Mouse (Mus musculus): ENCODE measurements around the gene Gps2. TPM values are rescaled to one million over a fixed set of nuclear protein-coding genes. Genes with fewer than 3 reads are reported as not detected.

Gene Gps2
- polyA plus RNA-seq, 1 experiment from 2014 or later = 89.0 TPM

DNA sequence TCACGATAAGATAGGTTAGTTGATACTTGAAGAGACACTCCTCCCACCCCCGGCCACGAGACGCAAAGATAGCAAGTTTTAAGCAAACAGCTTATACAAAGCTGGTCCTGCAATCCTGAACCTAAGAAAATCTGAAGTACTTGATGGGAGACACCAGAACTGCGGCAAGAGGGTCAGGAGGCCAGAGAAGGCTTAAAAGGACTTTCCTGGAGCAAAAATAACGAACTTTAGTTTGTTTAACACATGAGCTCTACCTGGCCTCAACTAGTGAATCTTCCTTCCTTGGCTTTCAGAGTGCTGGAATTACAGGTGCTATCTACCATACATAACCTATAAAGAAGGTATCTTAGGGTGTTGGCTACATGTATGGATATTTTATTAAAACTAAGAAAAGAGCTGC lies 21.0 kb downstream of the Gps2 start:
- Histone ChIP-seq H3K27me3 (ENCODE audit: control insufficient read depth, insufficient read depth, low read length) (peaks cover 35% of the 10 kb centered on the region), H3K27ac (ENCODE audit: low read depth, low read length) (no peak overlapping the region), H3K36me3 (ENCODE audit: control insufficient read depth, insufficient read depth, low read length) (no peaks in the 10 kb centered on the region), H3K4me1 (replicated peaks; ENCODE audit: control insufficient read depth, insufficient read depth, low read length) (peaks cover 5% of the 10 kb centered on the region), H3K4me3 (ENCODE audit: low read depth, low read length) (no peak overlapping the region), H3K4me2 (replicated peaks; ENCODE audit: low read depth, low read length) (no peak overlapping the region), H3K9ac (ENCODE audit: low read depth, low read length) (no peak overlapping the region), H3K9me3 (ENCODE audit: control insufficient read depth, low read length) (no peaks in the 10 kb centered on the region)
- ATAC-seq (ENCODE audit: low FRiP score) (no peak), DNase-seq (ENCODE audit: low spot score) (no peak)
- 17% methylated on average over 6 of the region's 6 CpGs for WGBS

GRCm38 (mm10) chr11:69935137-69935879 lies 21.6 kb downstream of the Gps2 start, which contains the start of gene Ybx2:
Gene Ybx2 (plus strand): TSS chr11:69935796.
- peak; percentile 94 for ATAC-seq (ENCODE audit: low FRiP score)
- Histone ChIP-seq H3K4me1 (replicated peaks; ENCODE audit: control insufficient read depth, insufficient read depth, low read length) (peaks cover 5% of the 10 kb centered on the region), H3K4me2 (replicated peaks; ENCODE audit: low read depth, low read length) (peak within 1 kb of the TSS; percentile 99), H3K27me3 (ENCODE audit: control insufficient read depth, insufficient read depth, low read length) (peaks cover 35% of the 10 kb centered on the region), H3K9me3 (ENCODE audit: control insufficient read depth, low read length) (no peaks in the 10 kb centered on the region), H3K36me3 (ENCODE audit: control insufficient read depth, insufficient read depth, low read length) (no peaks in the 10 kb centered on the region), H3K27ac (ENCODE audit: low read depth, low read length) (no peak within 1 kb of the TSS), H3K9ac (ENCODE audit: low read depth, low read length) (peak within 1 kb of the TSS; percentile 47), H3K4me3 (ENCODE audit: low read depth, low read length) (peak within 1 kb of the TSS; percentile 56)
- DNase-seq (ENCODE audit: low spot score) = peak; percentile 90
- 2% methylated on average over 49 of the region's 62 CpGs for WGBS

DNA sequence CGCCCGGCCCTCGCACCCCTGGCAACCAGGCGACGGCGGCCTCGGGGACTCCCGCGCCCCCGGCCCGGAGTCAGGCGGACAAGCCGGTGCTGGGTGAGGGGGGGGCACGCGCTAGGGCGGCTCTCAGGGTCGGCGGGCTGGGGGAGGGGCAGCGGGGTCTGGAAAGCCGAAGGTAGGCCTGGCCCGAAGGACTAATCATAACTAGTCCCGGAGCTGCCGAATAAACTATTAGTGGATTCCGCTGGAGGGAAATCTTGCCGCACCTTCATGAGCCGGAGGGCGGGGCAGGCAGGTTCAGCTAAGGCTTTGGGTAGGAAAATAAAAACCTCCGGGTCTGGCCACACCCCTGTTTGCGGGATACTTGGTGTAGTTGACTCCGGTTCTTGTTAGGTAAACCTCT lies 22.5 kb downstream of the Gps2 start:
- H3K4me1 ChIP-seq (replicated peaks; ENCODE audit: control insufficient read depth, insufficient read depth, low read length) = peaks cover 5% of the 10 kb centered on the region
- 0 out of 2 replicates have a peak, but pooled peaks have one; percentile 28 for ATAC-seq (ENCODE audit: low FRiP score)
- H3K27ac ChIP-seq (ENCODE audit: low read depth, low read length) = no peak overlapping the region
- peak overlapping the region; percentile 47 for H3K9ac ChIP-seq (ENCODE audit: low read depth, low read length)
- no peaks in the 10 kb centered on the region for H3K9me3 ChIP-seq (ENCODE audit: control insufficient read depth, low read length)
- 2% methylated on average over 24 of the region's 30 CpGs for WGBS
- peak overlapping the region; percentile 99 for H3K4me2 ChIP-seq (replicated peaks; ENCODE audit: low read depth, low read length)
- H3K27me3 ChIP-seq (ENCODE audit: control insufficient read depth, insufficient read depth, low read length) = peaks cover 35% of the 10 kb centered on the region
- no peak for DNase-seq (ENCODE audit: low spot score)
- H3K36me3 ChIP-seq (ENCODE audit: control insufficient read depth, insufficient read depth, low read length) = no peaks in the 10 kb centered on the region
- peak overlapping the region; percentile 56 for H3K4me3 ChIP-seq (ENCODE audit: low read depth, low read length)

- Histone ChIP-seq H3K4me1 (replicated peaks; ENCODE audit: control insufficient read depth, insufficient read depth, low read length) (peaks cover 5% of the 10 kb centered on the region), H3K27me3 (ENCODE audit: control insufficient read depth, insufficient read depth, low read length) (peaks cover 35% of the 10 kb centered on the region), H3K9ac (ENCODE audit: low read depth, low read length) (peak overlapping the region; percentile 47), H3K36me3 (ENCODE audit: control insufficient read depth, insufficient read depth, low read length) (no peaks in the 10 kb centered on the region), H3K27ac (ENCODE audit: low read depth, low read length) (no peak overlapping the region), H3K9me3 (ENCODE audit: control insufficient read depth, low read length) (no peaks in the 10 kb centered on the region), H3K4me2 (replicated peaks; ENCODE audit: low read depth, low read length) (peak overlapping the region; percentile 99; the same call in 1 of the 2 replicates), H3K4me3 (ENCODE audit: low read depth, low read length) (peak overlapping the region; percentile 56; the same call in 1 of the 2 replicates)
- ATAC-seq (ENCODE audit: low FRiP score) = no peak
- no peak for DNase-seq (ENCODE audit: low spot score)
- 44% methylated on average over 9 of the region's 9 CpGs for WGBS
Measured at GRCm38 (mm10) chr11:69936714-69937347, 23.1 kb downstream of the Gps2 start.

DNA sequence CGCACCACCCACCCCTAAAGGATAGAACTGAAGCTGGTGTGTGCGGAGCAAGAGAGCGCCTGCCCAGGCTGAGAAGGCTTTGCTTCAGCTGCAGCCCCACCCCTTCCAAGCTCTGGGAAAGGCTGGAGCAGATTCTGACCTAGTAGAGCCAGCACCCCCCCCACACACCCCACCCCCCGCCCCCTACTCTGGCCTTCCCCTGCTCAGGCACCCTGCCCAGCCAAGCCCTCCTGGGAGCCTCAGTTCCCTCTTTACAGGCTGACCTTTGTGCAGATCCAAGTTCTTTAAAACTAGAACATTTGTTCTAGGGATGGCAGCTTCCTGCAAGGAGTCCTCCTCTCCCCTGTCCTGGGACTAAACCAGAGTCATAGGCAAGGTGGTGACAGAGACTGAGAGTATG lies 23.7 kb downstream of the Gps2 start:
- H3K27me3 ChIP-seq (ENCODE audit: control insufficient read depth, insufficient read depth, low read length) = peaks cover 35% of the 10 kb centered on the region
- ATAC-seq (ENCODE audit: low FRiP score) (no peak), DNase-seq (ENCODE audit: low spot score) (no peak)
- H3K4me3 ChIP-seq (ENCODE audit: low read depth, low read length) = 0 out of 2 replicates have a peak overlapping the region, but pooled peaks have one; percentile 6
- WGBS = 55% methylated on average over 3 of the region's 4 CpGs
- no peaks in the 10 kb centered on the region for H3K9me3 ChIP-seq (ENCODE audit: control insufficient read depth, low read length)
- no peaks in the 10 kb centered on the region for H3K36me3 ChIP-seq (ENCODE audit: control insufficient read depth, insufficient read depth, low read length)
- no peak overlapping the region for H3K9ac ChIP-seq (ENCODE audit: low read depth, low read length)
- no peak overlapping the region for H3K27ac ChIP-seq (ENCODE audit: low read depth, low read length)
- H3K4me1 ChIP-seq (replicated peaks; ENCODE audit: control insufficient read depth, insufficient read depth, low read length) = peaks cover 5% of the 10 kb centered on the region
- no peak overlapping the region for H3K4me2 ChIP-seq (replicated peaks; ENCODE audit: low read depth, low read length)

DNA sequence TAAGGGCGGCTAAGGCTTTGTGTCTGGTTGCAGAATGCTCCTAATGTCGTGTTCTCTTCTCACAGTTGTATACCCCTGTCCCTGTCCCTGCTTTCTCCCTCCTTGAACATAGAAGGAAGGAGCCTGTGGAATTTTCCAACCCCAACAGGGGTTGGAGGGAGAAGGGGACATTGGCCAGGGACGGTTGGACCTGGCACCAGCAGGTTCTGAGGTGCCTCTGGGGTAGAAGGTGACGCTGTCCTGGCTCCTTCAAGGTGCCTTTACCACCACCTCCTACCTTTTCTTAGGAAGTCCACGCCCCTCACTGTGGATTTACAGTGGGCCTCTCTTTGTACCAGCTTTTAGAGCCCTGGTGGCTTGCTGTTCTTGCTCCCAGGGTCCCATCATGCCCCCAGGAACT lies 24.1 kb downstream of the Gps2 start:
- no peak overlapping the region for H3K9ac ChIP-seq (ENCODE audit: low read depth, low read length)
- no peaks in the 10 kb centered on the region for H3K9me3 ChIP-seq (ENCODE audit: control insufficient read depth, low read length)
- no peak for ATAC-seq (ENCODE audit: low FRiP score)
- H3K27me3 ChIP-seq (ENCODE audit: control insufficient read depth, insufficient read depth, low read length) = peaks cover 35% of the 10 kb centered on the region
- no peaks in the 10 kb centered on the region for H3K36me3 ChIP-seq (ENCODE audit: control insufficient read depth, insufficient read depth, low read length)
- H3K4me3 ChIP-seq (ENCODE audit: low read depth, low read length) = no peak overlapping the region
- no peak for DNase-seq (ENCODE audit: low spot score)
- H3K4me1 ChIP-seq (replicated peaks; ENCODE audit: control insufficient read depth, insufficient read depth, low read length) = peaks cover 5% of the 10 kb centered on the region
- 71% methylated on average over 5 of the region's 5 CpGs for WGBS
- H3K4me2 ChIP-seq (replicated peaks; ENCODE audit: low read depth, low read length) = no peak overlapping the region
- H3K27ac ChIP-seq (ENCODE audit: low read depth, low read length) = no peak overlapping the region

DNA sequence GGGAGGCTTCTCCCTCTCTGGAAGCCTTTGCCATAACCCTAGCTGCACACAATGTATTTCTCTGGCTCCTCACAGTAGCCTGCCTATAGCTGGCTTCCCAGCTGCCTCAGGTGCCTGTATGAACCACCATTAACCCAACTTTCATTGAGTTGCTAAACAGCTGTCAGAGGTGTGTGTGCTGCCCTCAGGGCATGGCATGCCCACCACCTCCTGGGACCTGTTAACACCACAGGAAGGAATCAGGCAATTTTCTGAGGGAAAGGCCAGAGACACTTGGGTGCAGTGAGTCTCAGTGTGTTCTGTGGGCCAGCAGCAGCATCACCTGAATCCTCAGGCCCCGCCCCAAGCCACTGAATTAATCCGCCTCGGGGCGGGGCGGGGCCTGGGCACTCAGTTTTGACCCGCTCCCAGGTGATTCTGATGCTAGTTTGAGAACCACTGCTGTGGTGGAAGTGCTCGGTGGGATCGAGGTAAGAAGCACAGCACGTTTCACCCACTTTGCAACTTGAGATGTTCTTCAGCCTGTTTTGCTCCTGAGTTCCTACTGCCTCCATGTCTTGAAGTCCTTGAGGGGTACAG lies 24.8 kb downstream of the Gps2 start:
- no peak overlapping the region for H3K27ac ChIP-seq (ENCODE audit: low read depth, low read length)
- no peak overlapping the region for H3K4me2 ChIP-seq (replicated peaks; ENCODE audit: low read depth, low read length)
- ATAC-seq (ENCODE audit: low FRiP score) (no peak), DNase-seq (ENCODE audit: low spot score) (no peak)
- H3K36me3 ChIP-seq (ENCODE audit: control insufficient read depth, insufficient read depth, low read length) = no peaks in the 10 kb centered on the region
- peaks cover 35% of the 10 kb centered on the region for H3K27me3 ChIP-seq (ENCODE audit: control insufficient read depth, insufficient read depth, low read length)
- no peaks in the 10 kb centered on the region for H3K9me3 ChIP-seq (ENCODE audit: control insufficient read depth, low read length)
- no peak overlapping the region for H3K4me3 ChIP-seq (ENCODE audit: low read depth, low read length)
- H3K4me1 ChIP-seq (replicated peaks; ENCODE audit: control insufficient read depth, insufficient read depth, low read length) = peaks cover 5% of the 10 kb centered on the region
- 15% methylated on average over 9 of the region's 9 CpGs for WGBS
- H3K9ac ChIP-seq (ENCODE audit: low read depth, low read length) = no peak overlapping the region

GRCm38 (mm10) chr11:69939181-69939580 lies 25.5 kb downstream of the Gps2 start:
- 62% methylated on average over 5 of the region's 5 CpGs for WGBS
- Histone ChIP-seq H3K4me3 (ENCODE audit: low read depth, low read length) (no peak overlapping the region), H3K9ac (ENCODE audit: low read depth, low read length) (no peak overlapping the region), H3K27me3 (ENCODE audit: control insufficient read depth, insufficient read depth, low read length) (peaks cover 34% of the 10 kb centered on the region), H3K4me2 (replicated peaks; ENCODE audit: low read depth, low read length) (no peak overlapping the region), H3K27ac (ENCODE audit: low read depth, low read length) (no peak overlapping the region), H3K9me3 (ENCODE audit: control insufficient read depth, low read length) (no peaks in the 10 kb centered on the region), H3K4me1 (replicated peaks; ENCODE audit: control insufficient read depth, insufficient read depth, low read length) (peaks cover 5% of the 10 kb centered on the region), H3K36me3 (ENCODE audit: control insufficient read depth, insufficient read depth, low read length) (no peaks in the 10 kb centered on the region)
- DNase-seq (ENCODE audit: low spot score) = no peak
- ATAC-seq (ENCODE audit: low FRiP score) = no peak
